Mouse (Mus musculus) megakaryocyte, embryonic 14.5 days (primary cell): ENCODE results near the gene Auh. TPM values are rescaled to one million over a fixed set of nuclear protein-coding genes. Genes with fewer than 3 reads are reported as not detected.

Experiments used
- H3K27me3 ChIP-seq: replicated peaks from 2 replicates; pipeline ENCODE3; 2012; ENCODE audit warnings: inconsistent platforms
- H3K36me3 ChIP-seq: replicated peaks from 2 replicates; pipeline ENCODE3; 2012; ENCODE audit warnings: low read length, inconsistent platforms, mixed read lengths
- H3K4me1 ChIP-seq: 2 replicates; pipeline ENCODE4 v1.6.1; 2012; ENCODE audit warnings: inconsistent platforms
- H3K4me3 ChIP-seq: replicated peaks from 2 replicates; pipeline ENCODE3; 2012; ENCODE audit warnings: moderate library complexity, mild to moderate bottlenecking, inconsistent platforms
- H3K9me3 ChIP-seq: 2 replicates; pipeline ENCODE4 v1.6.1; 2012; ENCODE audit warnings: inconsistent platforms
- FLI1 ChIP-seq: IDR thresholded peaks from 2 replicates; pipeline ENCODE4 v1.6.1; 2012; ENCODE audit warnings: low read length, inconsistent platforms, mixed read lengths
- GATA1 ChIP-seq: IDR thresholded peaks from 3 replicates; pipeline ENCODE4 v1.6.1; 2012; ENCODE audit warnings: mixed read lengths, low read length, inconsistent platforms, borderline replicate concordance
- polyA plus RNA-seq: library from polyadenylated mRNA; stranded (reverse); fragments of >175 nt; gene quantifications from 2 replicates; pipeline ENCODE4 v1.2.3, GENCODE M21; 2012; ENCODE audit warnings: low replicate concordance; ENCODE audit not compliant: insufficient read depth

Gene Auh
- polyA plus RNA-seq, 1 experiment = 30.9 TPM

- Histone ChIP-seq H3K36me3 (peaks cover 11% of the 10 kb centered on the region), H3K9me3 (peaks cover 9% of the 10 kb centered on the region), H3K27me3 (peaks cover 5% of the 10 kb centered on the region), H3K4me1 (peaks cover 81% of the 10 kb centered on the region), H3K4me3 (no peak overlapping the region)
- no peak for TF ChIP-seq GATA1
- no peak for TF ChIP-seq FLI1
Measured at GRCm38 (mm10) chr13:52813750-52814149, 115.7 kb downstream of the Auh start.

GRCm38 (mm10) chr13:52812549-52813515 is 116.6 kb downstream of the Auh start:
- Histone ChIP-seq H3K4me3 (no peak overlapping the region), H3K4me1 (peaks cover 81% of the 10 kb centered on the region), H3K36me3 (peaks cover 11% of the 10 kb centered on the region), H3K9me3 (peaks cover 9% of the 10 kb centered on the region), H3K27me3 (peaks cover 8% of the 10 kb centered on the region)
- TF ChIP-seq FLI1 (no peak), GATA1 (no peak)

GRCm38 (mm10) chr13:52807722-52808121 is 121.8 kb downstream of the Auh start:
- Histone ChIP-seq H3K36me3 (no peaks in the 10 kb centered on the region), H3K9me3 (no peaks in the 10 kb centered on the region), H3K27me3 (peaks cover 8% of the 10 kb centered on the region), H3K4me1 (peaks cover 64% of the 10 kb centered on the region), H3K4me3 (no peak overlapping the region)
- no peak; the same call in 2 of the 3 replicates for TF ChIP-seq GATA1
- TF ChIP-seq FLI1 = no peak

GRCm38 (mm10) chr13:52806029-52806428 is 123.5 kb downstream of the Auh start:
- no peaks in the 10 kb centered on the region for H3K36me3 ChIP-seq
- H3K27me3 ChIP-seq = peaks cover 8% of the 10 kb centered on the region
- peaks cover 65% of the 10 kb centered on the region for H3K4me1 ChIP-seq
- no peak overlapping the region for H3K4me3 ChIP-seq
- TF ChIP-seq GATA1 (no peak), FLI1 (no peak)
- no peaks in the 10 kb centered on the region for H3K9me3 ChIP-seq

- no peaks in the 10 kb centered on the region for H3K36me3 ChIP-seq
- H3K9me3 ChIP-seq = no peaks in the 10 kb centered on the region
- TF ChIP-seq GATA1 = no peak
- TF ChIP-seq FLI1 = no peak
- H3K27me3 ChIP-seq = peaks cover 8% of the 10 kb centered on the region
- no peak overlapping the region for H3K4me3 ChIP-seq
- peaks cover 69% of the 10 kb centered on the region for H3K4me1 ChIP-seq
Measured at GRCm38 (mm10) chr13:52805581-52805980, 123.9 kb downstream of the Auh start.

GRCm38 (mm10) chr13:52802482-52802881 is 127.0 kb downstream of the Auh start:
- TF ChIP-seq GATA1 (no peak), FLI1 (no peak)
- peaks cover 58% of the 10 kb centered on the region for H3K4me1 ChIP-seq
- no peaks in the 10 kb centered on the region for H3K36me3 ChIP-seq
- H3K9me3 ChIP-seq = no peaks in the 10 kb centered on the region
- no peaks in the 10 kb centered on the region for H3K27me3 ChIP-seq
- no peak overlapping the region for H3K4me3 ChIP-seq

GRCm38 (mm10) chr13:52800687-52801341 is 128.7 kb downstream of the Auh start:
- Histone ChIP-seq H3K36me3 (no peaks in the 10 kb centered on the region), H3K4me3 (peak overlapping the region; percentile 30), H3K9me3 (no peaks in the 10 kb centered on the region), H3K4me1 (peaks cover 50% of the 10 kb centered on the region), H3K27me3 (peaks cover 2% of the 10 kb centered on the region)
- TF ChIP-seq FLI1 (no peak), GATA1 (no peak)

- Histone ChIP-seq H3K4me1 (peaks cover 53% of the 10 kb centered on the region), H3K9me3 (no peaks in the 10 kb centered on the region)
- TF ChIP-seq GATA1 = no peak
- TF ChIP-seq FLI1 = no peak
Measured at GRCm38 (mm10) chr13:52800091-52800490, 129.4 kb downstream of the Auh start.

GRCm38 (mm10) chr13:52794232-52794631 is 135.2 kb downstream of the Auh start:
- Histone ChIP-seq H3K27me3 (peaks cover 11% of the 10 kb centered on the region), H3K36me3 (no peaks in the 10 kb centered on the region), H3K4me1 (peaks cover 62% of the 10 kb centered on the region), H3K9me3 (no peaks in the 10 kb centered on the region), H3K4me3 (no peak overlapping the region)
- TF ChIP-seq GATA1 (no peak), FLI1 (no peak)

More at GRCm38 (mm10) chr13:52800091-52800490, 129.4 kb downstream of the Auh start:
- Histone ChIP-seq H3K36me3 (no peaks in the 10 kb centered on the region), H3K4me3 (no peak overlapping the region), H3K27me3 (peaks cover 2% of the 10 kb centered on the region)
